Mouse (Mus musculus): ENCODE measurements around the gene Gm3476.
"Not testable (repeated sequence)": the region's sequence is repeated elsewhere in the genome, so short reads cannot be mapped to it uniquely, and the experiment has no call there.

Gene Gm3476

DNA sequence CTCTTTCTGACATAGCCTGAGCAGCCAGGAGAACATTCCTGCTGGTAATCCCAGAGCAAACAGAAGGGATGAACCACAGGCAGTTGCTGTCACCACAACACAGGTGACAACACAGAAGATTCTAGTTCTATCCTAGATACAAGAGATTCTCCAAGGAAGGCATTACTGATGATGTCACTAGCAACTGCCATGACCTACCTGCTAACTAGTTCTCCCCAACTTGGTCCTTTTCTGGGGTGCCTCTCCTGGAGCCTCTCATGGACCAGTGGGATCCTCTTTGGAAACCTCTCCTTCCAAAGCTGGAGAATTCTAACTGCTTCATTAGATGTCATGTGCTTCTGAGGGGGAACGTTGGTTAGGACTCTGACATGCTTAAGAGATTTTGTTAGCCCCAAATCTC is at the start of gene Gm3476:
TSS of gene Gm3476 (minus strand) at position 101 of the 400 bp plus-strand sequence.
- not testable (repeated sequence) for DNase-seq (ENCODE audit: low spot score)

- DNase-seq (ENCODE audit: low spot score): not testable (repeated sequence)
These were observed 37.9 kb upstream of the Gm3476 start for GRCm38 (mm10) chr14:6163538-6163937.

DNA sequence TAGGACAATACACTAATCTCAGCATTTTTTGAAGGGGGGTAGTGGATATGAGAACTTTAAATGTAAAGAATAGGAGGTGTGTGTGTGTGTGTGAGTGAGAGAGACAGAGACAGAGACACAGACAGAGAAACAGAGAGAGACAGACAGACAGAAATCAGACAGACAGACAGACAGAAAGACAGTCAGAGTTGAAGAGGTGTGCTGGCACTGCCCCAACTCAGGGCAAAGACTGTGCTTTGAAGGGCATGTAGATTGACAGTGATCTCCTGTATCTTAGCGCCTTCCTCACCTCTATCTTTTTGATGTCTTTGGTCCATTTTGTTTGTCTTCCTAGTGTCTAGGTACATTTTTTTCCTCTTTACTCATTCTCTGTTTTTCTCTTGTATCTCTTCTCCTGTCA is 35.5 kb upstream of the Gm3476 start:
- DNase-seq (ENCODE audit: low spot score): not testable (repeated sequence)

DNA sequence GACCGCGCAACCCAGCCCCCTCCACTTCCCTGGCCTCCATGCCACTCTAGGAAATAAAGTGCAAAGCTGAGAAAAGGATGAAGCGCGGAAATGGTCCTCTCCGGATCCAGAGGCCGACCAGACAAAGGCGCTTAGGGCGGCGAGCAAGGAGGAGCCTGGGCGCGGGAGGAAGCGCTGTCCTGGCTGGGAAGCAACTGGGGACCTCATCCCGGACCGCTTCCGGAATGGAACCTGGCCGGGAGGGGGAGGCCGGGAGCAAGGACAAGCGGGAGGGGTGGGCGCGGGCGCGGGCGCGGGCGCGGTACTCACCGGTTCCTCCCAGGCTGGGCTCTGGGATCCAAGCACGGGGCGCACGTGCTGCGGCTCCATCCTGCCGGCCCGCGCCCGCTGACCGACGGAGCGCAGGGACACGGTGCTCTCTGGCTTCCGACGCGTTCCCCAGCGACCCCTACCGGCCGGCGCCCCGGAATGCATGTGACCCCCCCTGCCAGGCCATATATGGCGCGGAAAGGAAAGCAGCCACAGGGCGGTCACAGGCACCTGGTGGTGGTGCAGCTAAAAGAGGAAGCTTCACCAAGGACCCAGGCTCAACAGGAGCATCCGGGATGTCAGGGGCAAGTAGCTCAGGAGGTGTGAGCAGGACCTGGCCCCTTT is 17.2 kb downstream of the Gm3476 start, which contains the start of gene Gm3468:
TSS of gene Gm3468 (minus strand) at position 394 of the 654 bp plus-strand sequence.
- DNase-seq (ENCODE audit: low spot score): peak; percentile 76

GRCm38 (mm10) chr14:6107500-6107899 is 18.1 kb downstream of the Gm3476 start:
- peak; percentile 2 for DNase-seq (ENCODE audit: low spot score)

- not testable (repeated sequence) for DNase-seq (ENCODE audit: low spot score)
These were observed 31.8 kb downstream of the Gm3476 start, which contains the start of gene Gm8206 for GRCm38 (mm10) chr14:6093842-6094241. Gene Gm8206 (minus strand): TSS chr14:6093942.

DNA sequence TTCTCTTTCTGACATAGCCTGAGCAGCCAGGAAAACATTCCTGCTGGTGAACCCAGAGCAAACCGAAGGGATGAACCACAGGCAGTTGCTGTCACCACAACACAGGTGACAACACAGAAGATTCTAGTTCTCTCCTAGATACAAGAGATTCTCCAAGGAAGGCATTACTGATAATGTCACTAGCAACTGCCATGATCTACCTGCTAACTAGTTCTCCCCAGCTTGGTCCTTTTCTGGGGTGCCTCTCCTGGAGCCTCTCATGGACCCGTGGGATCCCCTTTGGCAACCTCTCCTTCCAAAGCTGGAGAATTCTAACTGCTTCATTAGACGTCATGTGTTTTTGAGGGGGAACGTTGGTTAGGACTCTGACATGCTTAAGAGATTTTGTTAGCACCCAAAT is 67.4 kb downstream of the Gm3476 start, which contains the start of gene Gm6337:
TSS of gene Gm6337 (minus strand) at position 101 of the 400 bp plus-strand sequence.
- not testable (repeated sequence) for DNase-seq (ENCODE audit: low spot score)
